Mouse (Mus musculus) heart, postnatal 0 days (tissue): ENCODE measurements around the gene Cnr2. TPM values are rescaled to one million over a fixed set of nuclear protein-coding genes. Genes with fewer than 3 reads are reported as not detected.

Experiments used
- ATAC-seq: fragments of 200-750 bp; cut with Nextera tagmentation; 2 replicates; pipeline ENCODE4 v1.8.0; 2017; ENCODE audit warnings: low read depth, moderate number of reproducible peaks, moderate library complexity; ENCODE audit not compliant: insufficient read depth
- DNase-seq: peaks from one replicate; pipeline ENCODE4 v3.0.0-alpha.2; 2016; ENCODE audit warnings: low spot score
- H3K27ac ChIP-seq: fragments of 300-500 bp; sonication (generic); 2 replicates; pipeline ENCODE4 v1.5.1; 2014; ENCODE audit warnings: low read depth, mild to moderate bottlenecking
- H3K27me3 ChIP-seq: fragments of 300-500 bp; sonication (generic); 2 replicates; pipeline ENCODE4 v1.6.1; 2014; ENCODE audit warnings: low read length, mixed read lengths; ENCODE audit not compliant: control insufficient read depth, insufficient read depth
- H3K36me3 ChIP-seq: fragments of 300-500 bp; sonication (generic); replicated peaks from 2 replicates; pipeline ENCODE4 v1.6.1; 2014; ENCODE audit warnings: low read length, mixed read lengths; ENCODE audit not compliant: control insufficient read depth, insufficient read depth
- H3K4me1 ChIP-seq: fragments of 300-500 bp; sonication (generic); 2 replicates; pipeline ENCODE4 v1.6.1; 2014; ENCODE audit warnings: antibody characterized with exemption; ENCODE audit not compliant: control insufficient read depth, insufficient read depth
- H3K4me2 ChIP-seq: fragments of 300-500 bp; sonication (generic); 2 replicates; pipeline ENCODE4 v1.6.1; 2014; ENCODE audit warnings: low read depth, mild to moderate bottlenecking, low read length, moderate library complexity
- H3K4me3 ChIP-seq: fragments of 300-500 bp; sonication (generic); 2 replicates; pipeline ENCODE4 v1.5.1; 2014; ENCODE audit warnings: low read depth, low read length
- H3K9ac ChIP-seq: fragments of 300-500 bp; sonication (generic); replicated peaks from 2 replicates; pipeline ENCODE4 v1.6.1; 2014; ENCODE audit warnings: low read depth, low read length, mixed read lengths
- H3K9me3 ChIP-seq: fragments of 300-500 bp; sonication (generic); replicated peaks from 2 replicates; pipeline ENCODE4 v1.6.1; 2016; ENCODE audit warnings: low read length; ENCODE audit not compliant: control insufficient read depth
- CTCF ChIP-seq: IDR thresholded peaks from 2 replicates; pipeline ENCODE4 v1.5.1; 2016; ENCODE audit warnings: antibody characterized with exemption, control low read depth, low read depth
- EP300 ChIP-seq: IDR thresholded peaks from 2 replicates; pipeline ENCODE4 v1.6.1; 2016; ENCODE audit warnings: antibody characterized with exemption, low read depth
- WGBS: fragments of 180-500 bp; shearing (Covaris S2); extraction: QIAGEN DNeasy Blood & Tissue Kit; methylation state at CpG from one replicate; pipeline ENCODE4 v1.1.7; 2014; 5-methylcytosine and 5-hydroxymethylcytosine counted together
- polyA plus RNA-seq: library from polyadenylated mRNA; unstranded; fragments of >200 nt; fragmentation: Nextera tagmentation; extraction: Ambion mirVana; gene quantifications from 2 replicates; pipeline ENCODE4 v1.2.1, GENCODE M21; 2015
- total RNA-seq: library from RNA; depleted of rRNA; stranded (reverse); fragments of >200 nt; gene quantifications from 2 replicates; pipeline ENCODE4 v1.2.3, GENCODE M21; 2014; ENCODE audit warnings: low replicate concordance

The Cnr2 gene
- total and polyA plus RNA-seq, 2 experiments from 2014 or later: 0.27 to 0.36 TPM

- TF ChIP-seq CTCF: no peak
- no peak for TF ChIP-seq EP300
- Histone ChIP-seq H3K9ac (no peak overlapping the region), H3K4me2 (no peak overlapping the region), H3K4me3 (no peak overlapping the region), H3K27ac (no peak overlapping the region), H3K4me1 (0 out of 2 replicates have a peak, but pooled peaks cover 4% of the 10 kb centered on the region), H3K36me3 (peaks cover 19% of the 10 kb centered on the region; the same call in 1 of the 2 replicates), H3K9me3 (no peaks in the 10 kb centered on the region), H3K27me3 (no peaks in the 10 kb centered on the region)
- no peak for DNase-seq
- no peak for ATAC-seq
- 72% methylated on average over 10 of the region's 10 CpGs for WGBS
These were observed 31.1 kb downstream of the Cnr2 start for GRCm38 (mm10) chr4:135926195-135926808.

- H3K4me2 ChIP-seq: no peak overlapping the region
- no peak for ATAC-seq
These were observed 31.7 kb downstream of the Cnr2 start for GRCm38 (mm10) chr4:135926861-135927260.

GRCm38 (mm10) chr4:135928376-135928775 lies 33.2 kb downstream of the Cnr2 start:
- H3K27me3 ChIP-seq: no peaks in the 10 kb centered on the region
- 90% methylated on average over 9 of the region's 9 CpGs for WGBS
- no peak overlapping the region for H3K9ac ChIP-seq
- no peaks in the 10 kb centered on the region for H3K9me3 ChIP-seq
- no peak for DNase-seq
- H3K4me2 ChIP-seq: no peak overlapping the region
- no peak for ATAC-seq
- 0 out of 2 replicates have a peak, but pooled peaks cover 4% of the 10 kb centered on the region for H3K4me1 ChIP-seq
- no peak for TF ChIP-seq CTCF
- TF ChIP-seq EP300: no peak
- peaks cover 27% of the 10 kb centered on the region for H3K36me3 ChIP-seq
- H3K4me3 ChIP-seq: no peak overlapping the region
- no peak overlapping the region for H3K27ac ChIP-seq

More at GRCm38 (mm10) chr4:135926861-135927260, 31.7 kb downstream of the Cnr2 start:
- no peak for DNase-seq
- peaks cover 20% of the 10 kb centered on the region; the same call in 1 of the 2 replicates for H3K36me3 ChIP-seq
- no peaks in the 10 kb centered on the region for H3K27me3 ChIP-seq
- H3K4me3 ChIP-seq: no peak overlapping the region
- 0 out of 2 replicates have a peak, but pooled peaks cover 4% of the 10 kb centered on the region for H3K4me1 ChIP-seq
- TF ChIP-seq EP300 (no peak), CTCF (no peak)
- 95% methylated on average over 3 of the region's 3 CpGs for WGBS
- H3K27ac ChIP-seq: no peak overlapping the region
- no peaks in the 10 kb centered on the region for H3K9me3 ChIP-seq
- H3K9ac ChIP-seq: no peak overlapping the region

GRCm38 (mm10) chr4:135929405-135929804 lies 34.2 kb downstream of the Cnr2 start:
- H3K4me2 ChIP-seq: no peak overlapping the region
- peaks cover 38% of the 10 kb centered on the region for H3K36me3 ChIP-seq
- H3K4me3 ChIP-seq: no peak overlapping the region
- no peak overlapping the region for H3K9ac ChIP-seq
- H3K9me3 ChIP-seq: no peaks in the 10 kb centered on the region
- DNase-seq: no peak
- no peak overlapping the region for H3K27ac ChIP-seq
- ATAC-seq: no peak
- 88% methylated on average over 5 of the region's 5 CpGs for WGBS
- TF ChIP-seq EP300: no peak
- TF ChIP-seq CTCF: no peak
- H3K27me3 ChIP-seq: no peaks in the 10 kb centered on the region
- 0 out of 2 replicates have a peak, but pooled peaks cover 4% of the 10 kb centered on the region for H3K4me1 ChIP-seq

GRCm38 (mm10) chr4:135929828-135930227 lies 34.6 kb downstream of the Cnr2 start:
- no peak overlapping the region for H3K4me3 ChIP-seq
- H3K4me1 ChIP-seq: 0 out of 2 replicates have a peak, but pooled peaks cover 4% of the 10 kb centered on the region
- TF ChIP-seq EP300 (no peak), CTCF (no peak)
- WGBS: 85% methylated on average over 9 of the region's 9 CpGs
- H3K27ac ChIP-seq: no peak overlapping the region
- no peaks in the 10 kb centered on the region for H3K9me3 ChIP-seq
- H3K36me3 ChIP-seq: peaks cover 42% of the 10 kb centered on the region
- no peak overlapping the region for H3K9ac ChIP-seq
- H3K27me3 ChIP-seq: no peaks in the 10 kb centered on the region
- ATAC-seq (no peak), DNase-seq (no peak)
- no peak overlapping the region for H3K4me2 ChIP-seq

GRCm38 (mm10) chr4:135930239-135930638 lies 35.0 kb downstream of the Cnr2 start:
- Histone ChIP-seq H3K27ac (no peak overlapping the region), H3K36me3 (peaks cover 42% of the 10 kb centered on the region), H3K4me1 (0 out of 2 replicates have a peak, but pooled peaks cover under 1% of the 10 kb centered on the region), H3K4me2 (no peak overlapping the region), H3K4me3 (no peak overlapping the region), H3K27me3 (no peaks in the 10 kb centered on the region), H3K9me3 (no peaks in the 10 kb centered on the region), H3K9ac (no peak overlapping the region)
- ATAC-seq (no peak), DNase-seq (no peak)
- WGBS: 95% methylated on average over 8 of the region's 8 CpGs
- TF ChIP-seq CTCF (no peak), EP300 (no peak)
